Mouse (Mus musculus): ENCODE measurements around the gene Gm5767.

DNA sequence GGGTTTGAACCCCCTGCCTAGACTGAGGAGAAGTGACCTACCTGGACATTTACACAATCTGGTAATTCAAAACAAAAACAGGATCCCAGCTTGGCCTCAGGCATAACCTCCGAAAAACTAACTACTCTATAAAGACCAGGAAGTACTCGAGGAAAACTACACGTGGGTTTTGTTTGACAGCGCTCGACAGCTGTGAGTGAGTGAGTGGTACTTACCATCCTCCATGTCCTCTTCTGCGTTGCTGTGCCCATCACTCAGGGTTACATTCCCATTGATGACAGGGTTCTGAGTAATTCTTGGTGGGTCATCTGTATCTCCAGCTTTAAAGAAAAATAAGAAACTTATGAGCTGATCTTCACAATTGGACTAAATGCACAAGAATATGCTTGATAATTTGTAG, 35.7 kb downstream of the Gm5767 start:
- TF ChIP-seq POLR2A (IDR thresholded peaks at IDR 0.05; ENCODE audit: extremely low read depth, insufficient read depth, low read length) (no peak), CTCF (IDR thresholded peaks at IDR 0.05; ENCODE audit: low read depth, low read length) (no peak)
